Mouse (Mus musculus) CH12.LX (cell line): ENCODE data around the gene Pex1. TPM values are rescaled to one million over a fixed set of nuclear protein-coding genes. Genes with fewer than 3 reads are reported as not detected.
"Not testable (repeated sequence)": the region's sequence is repeated elsewhere in the genome, so short reads cannot be mapped to it uniquely, and the experiment has no call there.

Experiments
- DNase-seq: peaks from one replicate; pipeline ENCODE4 v3.0.0-alpha.2; 2013; ENCODE audit errors: extremely low read depth
- H3K27ac ChIP-seq: 2 replicates; pipeline ENCODE4 v1.5.1; 2012; ENCODE audit warnings: low read depth, mild to moderate bottlenecking, control low read depth, moderate library complexity; ENCODE audit not compliant: insufficient read depth
- H3K27me3 ChIP-seq: replicated peaks from 2 replicates; pipeline ENCODE3; 2012; ENCODE audit warnings: inconsistent platforms
- H3K36me3 ChIP-seq, 2 experiments: replicated peaks in 1 of 2; 2 replicates each; pipeline versions ENCODE3 to v1.6.1; 2012; ENCODE audit warnings: inconsistent platforms in 1 of 2, low read length in 1 of 2, mild to moderate bottlenecking in 1 of 2, mixed read lengths in 1 of 2, moderate library complexity in 1 of 2; ENCODE audit not compliant: control insufficient read depth in 1 of 2, insufficient read depth in 1 of 2
- H3K4me1 ChIP-seq, 2 experiments: 2 replicates each; pipeline ENCODE4 v1.6.1; 2012; ENCODE audit warnings: inconsistent platforms in 1 of 2, moderate library complexity in 1 of 2; ENCODE audit not compliant: insufficient read depth in 2 of 2, control insufficient read depth in 1 of 2
- H3K4me2 ChIP-seq: 2 replicates; pipeline ENCODE4 v1.6.1; 2012; ENCODE audit warnings: low read depth, mild to moderate bottlenecking, control low read depth; ENCODE audit not compliant: poor library complexity, insufficient read depth, severe bottlenecking
- H3K4me3 ChIP-seq, 3 experiments: fragments of 150-350 bp in 1 of 3; sonication (generic) in 1 of 3; replicated peaks in 1 of 3; 2 replicates each; pipeline versions ENCODE3 to v1.5.1; 2011 to 2012; ENCODE audit warnings: low read depth in 2 of 3, low read length in 2 of 3, mild to moderate bottlenecking in 2 of 3, moderate library complexity in 2 of 3, control low read depth in 1 of 3, improper control_type of control experiment in 1 of 3, inconsistent platforms in 1 of 3, mixed read lengths in 1 of 3; ENCODE audit not compliant: poor library complexity in 1 of 3
- H3K79me2 ChIP-seq: replicated peaks from 2 replicates; pipeline ENCODE4 v1.6.1; 2012; ENCODE audit warnings: mild to moderate bottlenecking, moderate library complexity; ENCODE audit not compliant: control insufficient read depth, poor library complexity, insufficient read depth, severe bottlenecking; ENCODE audit errors: extremely low read depth
- H3K9ac ChIP-seq: 2 replicates; pipeline ENCODE4 v1.6.1; 2012; ENCODE audit warnings: low read depth, mild to moderate bottlenecking, control low read depth, moderate library complexity; ENCODE audit not compliant: insufficient read depth
- H3K9me3 ChIP-seq: replicated peaks from 2 replicates; pipeline ENCODE3; 2012; ENCODE audit warnings: low read length, inconsistent platforms, mixed read lengths
- BHLHE40 ChIP-seq: IDR thresholded peaks from 2 replicates; pipeline ENCODE4 v1.6.1; 2011; ENCODE audit warnings: mild to moderate bottlenecking, low read depth, low read length, improper control_type of control experiment
- CTCF ChIP-seq, 2 experiments: IDR thresholded peaks in 1 of 2; conservative IDR thresholded peaks in 1 of 2; 2 replicates each; pipeline ENCODE4 v1.5.1; 2011 to 2012; ENCODE audit warnings: low read depth in 2 of 2, low read length in 2 of 2, improper control_type of control experiment in 1 of 2, inconsistent platforms in 1 of 2, mild to moderate bottlenecking in 1 of 2, moderate library complexity in 1 of 2
- E2F4 ChIP-seq: IDR thresholded peaks from 2 replicates; pipeline ENCODE4 v1.6.1; 2011; ENCODE audit warnings: low read depth, low read length, improper control_type of control experiment; ENCODE audit not compliant: insufficient replicate concordance
- ELF1 ChIP-seq: IDR thresholded peaks from 2 replicates; pipeline ENCODE4 v1.6.1; 2014; ENCODE audit warnings: low read depth, mild to moderate bottlenecking, inconsistent platforms, low read length, improper control_type of control experiment
- EP300 ChIP-seq: IDR thresholded peaks from 2 replicates; pipeline ENCODE4 v1.6.1; 2011; ENCODE audit warnings: low read length, improper control_type of control experiment
- HCFC1 ChIP-seq: IDR thresholded peaks from 2 replicates; pipeline ENCODE4 v1.6.1; 2012; ENCODE audit warnings: low read depth, mild to moderate bottlenecking, inconsistent platforms, low read length, improper control_type of control experiment
- JUND ChIP-seq: conservative IDR thresholded peaks from 2 replicates; pipeline ENCODE4 v1.6.1; 2011; ENCODE audit warnings: low read depth, low read length, improper control_type of control experiment
- KAT2A ChIP-seq: IDR thresholded peaks from 2 replicates; pipeline ENCODE4 v1.6.1; 2012; ENCODE audit warnings: low read length, improper control_type of control experiment, inconsistent platforms; ENCODE audit not compliant: insufficient replicate concordance
- MAZ ChIP-seq: IDR thresholded peaks from 2 replicates; pipeline ENCODE4 v1.6.1; 2012; ENCODE audit warnings: low read depth, mild to moderate bottlenecking, inconsistent platforms, low read length, improper control_type of control experiment, moderate library complexity
- MEF2A ChIP-seq: IDR thresholded peaks from 2 replicates; pipeline ENCODE4 v1.6.1; 2014; ENCODE audit warnings: low read depth, mild to moderate bottlenecking, inconsistent platforms, low read length, improper control_type of control experiment, borderline replicate concordance
- MXI1 ChIP-seq: IDR thresholded peaks from 2 replicates; pipeline ENCODE4 v1.6.1; 2011; ENCODE audit warnings: mild to moderate bottlenecking, low read depth, low read length, improper control_type of control experiment
- NELFE ChIP-seq: IDR thresholded peaks from 2 replicates; pipeline ENCODE4 v1.6.1; 2011; ENCODE audit warnings: low read depth, low read length, improper control_type of control experiment
- RAD21 ChIP-seq: IDR thresholded peaks from 2 replicates; pipeline ENCODE4 v1.6.1; 2011; ENCODE audit warnings: low read depth, mild to moderate bottlenecking, low read length, improper control_type of control experiment, moderate library complexity
- RCOR1 ChIP-seq: conservative IDR thresholded peaks from 2 replicates; pipeline ENCODE4 v1.6.1; 2012; ENCODE audit warnings: low read depth, mild to moderate bottlenecking, inconsistent platforms, low read length, improper control_type of control experiment
- SIN3A ChIP-seq: IDR thresholded peaks from 2 replicates; pipeline ENCODE4 v1.6.1; 2012; ENCODE audit warnings: low read length, improper control_type of control experiment, inconsistent platforms
- SMC3 ChIP-seq: IDR thresholded peaks from 2 replicates; pipeline ENCODE4 v1.6.1; 2011; ENCODE audit warnings: low read depth, low read length, improper control_type of control experiment
- TBP ChIP-seq: conservative IDR thresholded peaks from 2 replicates; pipeline ENCODE4 v1.6.1; 2011; ENCODE audit warnings: low read depth, low read length, improper control_type of control experiment
- TCF12 ChIP-seq: IDR thresholded peaks from 2 replicates; pipeline ENCODE4 v1.6.1; 2014; ENCODE audit warnings: low read depth, mild to moderate bottlenecking, inconsistent platforms, low read length, improper control_type of control experiment
- UBTF ChIP-seq: IDR thresholded peaks from 2 replicates; pipeline ENCODE4 v1.6.1; 2012; ENCODE audit warnings: low read depth, mild to moderate bottlenecking, inconsistent platforms, low read length, improper control_type of control experiment, moderate library complexity
- USF2 ChIP-seq: conservative IDR thresholded peaks from 2 replicates; pipeline ENCODE4 v1.6.1; 2011; ENCODE audit warnings: low read depth, low read length, improper control_type of control experiment
- ZKSCAN1 ChIP-seq: IDR thresholded peaks from 2 replicates; pipeline ENCODE4 v1.6.1; 2012; ENCODE audit warnings: low read depth, inconsistent platforms, low read length, improper control_type of control experiment, borderline replicate concordance
- ZMIZ1 ChIP-seq: IDR thresholded peaks from 2 replicates; pipeline ENCODE4 v1.6.1; 2012; ENCODE audit warnings: low read depth, mild to moderate bottlenecking, inconsistent platforms, low read length, improper control_type of control experiment
- ZNF384 ChIP-seq: IDR thresholded peaks from 2 replicates; pipeline ENCODE4 v1.6.1; 2012; ENCODE audit warnings: low read depth, low read length, improper control_type of control experiment, inconsistent platforms
- dilution Hi-C: fragments of 300-500 bp; cut with MboI; formaldehyde crosslinking; loops from 2 replicates; pipeline ENCODE4 v1.14.3; 2020; ENCODE audit warnings: low sequenced_read_pairs; ENCODE audit not compliant: extremely low pct_unique_long_range_greater_than_20kb, extremely low pct_ligation_motif_present
- in situ Hi-C: fragments of 300-500 bp; cut with MboI; formaldehyde crosslinking; loops from 3 replicates; pipeline ENCODE4 v1.14.3; 2019; ENCODE audit warnings: low sequenced_read_pairs, low pct_ligation_motif_present, low pct_unique_long_range_greater_than_20kb, mixed read lengths
- polyA plus RNA-seq: library from polyadenylated mRNA; unstranded; fragments of >175 nt; gene quantifications from 2 replicates; pipeline ENCODE4 v1.2.1, GENCODE M21; 2012; ENCODE audit warnings: low read depth; ENCODE audit not compliant: insufficient read length
- total RNA-seq, 2 experiments: library from RNA; depleted of rRNA; stranded (reverse); fragments of 300-350 nt in 1 of 2; fragments of >200 nt in 1 of 2; gene quantifications; 2 replicates each; pipeline ENCODE4 v1.2.3; 2012 to 2014

Pex1 gene
- total and polyA plus RNA-seq, 3 experiments = 8.4 to 14.4 (median 11.2) TPM

DNA sequence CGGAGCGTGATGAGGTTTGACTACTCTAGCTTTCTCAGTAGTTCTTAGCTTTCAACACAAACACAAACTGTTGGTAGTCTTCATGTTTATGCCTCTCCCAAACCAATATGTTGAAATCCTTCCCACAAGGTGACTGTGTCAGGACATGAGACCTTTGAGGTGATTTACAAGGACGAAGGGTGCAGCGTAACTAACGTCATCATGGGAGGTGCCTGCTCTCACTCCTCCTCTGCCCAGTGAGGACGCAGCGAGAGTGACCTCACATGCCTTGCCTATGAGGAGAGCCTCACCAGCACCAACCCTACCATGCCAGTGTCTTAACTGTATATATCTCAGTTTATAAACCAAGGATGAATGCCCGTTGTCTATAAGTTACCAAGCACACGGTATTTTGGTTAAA, 11.2 kb downstream of the Pex1 start:
- Histone ChIP-seq H3K27me3 (no peaks in the 10 kb centered on the region), H3K36me3 (peaks cover 32 to 60% of the 10 kb centered on the region in 2 experiments), H3K9ac (no peak overlapping the region), H3K27ac (no peak overlapping the region), H3K9me3 (peaks cover 2% of the 10 kb centered on the region), H3K4me1 (no peaks in the 10 kb centered on the region), H3K4me3 (no peak overlapping the region), H3K4me2 (no peak overlapping the region), H3K79me2 (no peaks in the 10 kb centered on the region)
- in situ Hi-C loops (no loop called here), dilution Hi-C loops (no loop called here)
- TF ChIP-seq ZMIZ1 (no peak), JUND (no peak), MXI1 (no peak), RAD21 (no peak), BHLHE40 (no peak), E2F4 (no peak), SIN3A (no peak), USF2 (no peak), NELFE (no peak), ZKSCAN1 (no peak), ZNF384 (no peak), SMC3 (no peak), TBP (no peak), CTCF (conservative IDR thresholded peaks at IDR 0.05 in 1 of 2, IDR thresholded peaks at IDR 0.05 in 1 of 2; ENCODE audit: low read depth in 2 of 2, low read length in 2 of 2) (no peak), TCF12 (no peak), EP300 (no peak), HCFC1 (no peak), KAT2A (no peak), ELF1 (no peak)
- DNase-seq = no peak

DNA sequence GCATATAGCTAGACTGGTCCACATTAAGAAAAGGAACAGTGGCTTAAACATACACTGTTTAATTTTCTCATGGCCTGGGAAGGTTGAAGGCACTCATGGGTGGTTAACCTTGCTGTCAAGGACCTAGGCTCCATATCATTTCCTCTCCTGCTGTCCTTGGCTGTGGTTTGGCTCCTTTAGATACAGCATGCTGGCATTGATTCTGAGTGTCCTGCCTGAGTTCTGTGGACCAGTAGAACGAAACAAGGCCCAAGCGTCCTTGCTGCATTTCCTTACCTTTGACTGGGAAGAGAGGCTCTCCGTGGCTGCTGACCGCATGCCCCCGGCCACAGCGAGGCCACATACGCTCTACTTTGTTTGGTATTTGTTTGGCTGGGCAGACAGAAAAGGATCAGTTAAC, 13.4 kb downstream of the Pex1 start:
- Histone ChIP-seq H3K36me3 (peaks cover 37 to 58% of the 10 kb centered on the region in 2 experiments), H3K4me3 (no peak overlapping the region)
- TF ChIP-seq USF2 = no peak
- TF ChIP-seq KAT2A = no peak
- no peak for TF ChIP-seq MEF2A
- no peak for TF ChIP-seq JUND
- no peak for TF ChIP-seq UBTF
- TF ChIP-seq TCF12 = no peak
- no peak for TF ChIP-seq MAZ
- TF ChIP-seq EP300 = no peak
- no peak for TF ChIP-seq NELFE
- no peak for TF ChIP-seq ZMIZ1
- TF ChIP-seq RAD21 = no peak
- no peak for TF ChIP-seq SIN3A
- TF ChIP-seq RCOR1 = no peak
- TF ChIP-seq, all 38 proteins: peak for 0
- dilution Hi-C loops = no loop called here
- Histone ChIP-seq H3K4me2 (no peak overlapping the region), H3K9ac (no peak overlapping the region), H3K4me1 (no peaks in the 10 kb centered on the region), H3K79me2 (no peaks in the 10 kb centered on the region), H3K9me3 (peaks cover 2% of the 10 kb centered on the region), H3K27me3 (no peaks in the 10 kb centered on the region), H3K27ac (no peak overlapping the region)
- DNase-seq = no peak
- in situ Hi-C loops = no loop called here

DNA sequence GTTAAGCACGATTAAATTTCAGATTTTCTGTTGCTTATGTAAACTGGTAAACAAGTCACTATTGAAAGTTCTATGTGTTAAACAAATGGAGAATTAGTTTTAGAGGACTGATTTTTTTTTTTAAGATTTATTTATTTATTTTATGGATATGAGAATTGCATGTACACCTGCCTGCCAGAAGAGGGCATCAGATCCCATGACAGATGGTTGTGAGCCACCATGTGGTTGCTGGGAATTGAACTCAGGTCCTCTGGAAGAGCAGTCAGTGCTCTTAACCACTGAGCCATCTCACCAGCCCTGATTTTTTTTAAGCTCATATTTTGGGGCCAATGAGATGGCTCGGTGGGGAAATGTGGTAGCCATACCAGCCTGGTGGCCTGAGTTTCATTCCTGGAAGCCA, 16.0 kb downstream of the Pex1 start:
- H3K4me1 ChIP-seq, H3K4me3 ChIP-seq, H3K27ac ChIP-seq, H3K27me3 ChIP-seq, in situ Hi-C loops, DNase-seq, H3K79me2 ChIP-seq, dilution Hi-C loops, H3K9ac ChIP-seq, H3K4me2 ChIP-seq, H3K9me3 ChIP-seq: not testable (repeated sequence)
- peaks cover 26 to 57% of the 10 kb centered on the region in 2 experiments for H3K36me3 ChIP-seq
